ENCODE assay signal across 9 mouse cellular contexts in the genomic region with DNA sequence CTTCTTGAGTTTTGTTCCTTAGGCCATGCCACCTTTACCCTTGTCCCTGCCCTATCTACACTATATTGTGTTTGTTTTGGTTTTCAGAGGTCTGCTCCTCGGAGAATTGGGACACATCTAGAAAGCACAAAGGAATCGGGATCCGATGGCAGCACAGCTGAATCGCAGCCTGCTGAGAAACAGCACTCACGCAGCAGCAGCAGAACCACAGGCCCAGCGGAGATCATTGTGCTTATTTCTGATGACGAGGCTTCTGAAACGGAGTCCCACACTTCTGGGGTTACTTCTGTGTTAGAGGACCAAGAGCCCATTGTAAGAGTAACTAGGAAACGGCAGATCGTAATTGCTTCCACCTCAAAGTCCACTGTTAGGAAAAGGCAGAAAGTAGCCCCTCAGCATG. TPM values are rescaled to one million over a fixed set of nuclear protein-coding genes. Genes with fewer than 3 reads are reported as not detected.
DNase-seq lines count a peak whose midpoint lies in the region; ATAC-seq and TF ChIP-seq lines count a peak whose summit lies in the region.
"Had no signal": no experiment of that assay in that cellular context is flagged by ENCODE, and none has a peak within 500 bp of the region (broad histone marks: within the 10 kb centered on the region; RNA-seq: fewer than 3 reads in every experiment).

No protein-coding gene starts in this region.

- H3K9me3 ChIP-seq in CH12.LX (replicated peaks; ENCODE audit: low read length) = no peaks in the 10 kb centered on the region
- no peaks in the 10 kb centered on the region for H3K9me3 ChIP-seq in heart, embryonic 16.5 days (replicated peaks; ENCODE audit: control insufficient read depth, low read length)
- no peaks in the 10 kb centered on the region for H3K9me3 ChIP-seq in liver, postnatal 0 days (ENCODE audit: low read length)

- peak overlapping the region; percentile 95 for H3K4me2 ChIP-seq in CH12.LX (ENCODE audit: insufficient read depth, low read depth, poor library complexity, severe bottlenecking)
- H3K4me2 ChIP-seq in heart, embryonic 16.5 days (ENCODE audit: low read depth, low read length) = peak overlapping the region; percentile 87
- peak overlapping the region; percentile 93 for H3K4me2 ChIP-seq in liver, postnatal 0 days (ENCODE audit: low read depth, low read length)

- H3K4me1 ChIP-seq in CH12.LX (ENCODE audit: control insufficient read depth in 1 of 2, insufficient read depth in 2 of 2) = peaks cover 7 to 45% of the 10 kb centered on the region in 2 experiments
- H3K4me1 ChIP-seq in heart, embryonic 16.5 days (ENCODE audit: control insufficient read depth, insufficient read depth, low read length) = peaks cover 34% of the 10 kb centered on the region
- peaks cover 20% of the 10 kb centered on the region for H3K4me1 ChIP-seq in liver, postnatal 0 days (ENCODE audit: insufficient read depth)

- no peaks in the 10 kb centered on the region for H3K27me3 ChIP-seq in CH12.LX (replicated peaks)
- no peaks in the 10 kb centered on the region for H3K27me3 ChIP-seq in heart, embryonic 16.5 days (ENCODE audit: control insufficient read depth, insufficient read depth, low read length)
- H3K27me3 ChIP-seq in liver, postnatal 0 days (ENCODE audit: insufficient read depth, low read length) = no peaks in the 10 kb centered on the region

- H3K27ac ChIP-seq in gastrocnemius, adult 2 months = peak overlapping the region; percentile 96; the same call in 1 of the 2 replicates
- H3K27ac ChIP-seq in CH12.LX (ENCODE audit: insufficient read depth, low read depth) = no peak overlapping the region
- H3K27ac ChIP-seq in heart, embryonic 16.5 days (ENCODE audit: low read length) = no peak overlapping the region
- H3K27ac ChIP-seq in liver, postnatal 0 days (ENCODE audit: low read depth) = no peak overlapping the region

- dilution Hi-C loops in CH12.LX (cut with MboI; ENCODE audit: extremely low pct_ligation_motif_present, extremely low pct_unique_long_range_greater_than_20kb, low sequenced_read_pairs) = no loop called here

- H3K79me2 ChIP-seq in CH12.LX (replicated peaks; ENCODE audit: control insufficient read depth, extremely low read depth, insufficient read depth, poor library complexity, severe bottlenecking) = peaks cover 45% of the 10 kb centered on the region

- H3K9ac ChIP-seq in CH12.LX (ENCODE audit: insufficient read depth, low read depth) = peak overlapping the region; percentile 58
- peak overlapping the region; percentile 98; the same call in 1 of the 2 replicates for H3K9ac ChIP-seq in heart, embryonic 16.5 days (ENCODE audit: low read length)
- peak overlapping the region; percentile 98 for H3K9ac ChIP-seq in liver, postnatal 0 days (replicated peaks)

- no peak for TF ChIP-seq EP300 in CH12.LX (IDR thresholded peaks at IDR 0.05; ENCODE audit: low read length)
- TF ChIP-seq EP300 in liver, postnatal 0 days (IDR thresholded peaks at IDR 0.05; ENCODE audit: low read depth) = no peak

- TF ChIP-seq CTCF in gastrocnemius, adult 2 months (IDR thresholded peaks at IDR 0.05) = no peak
- no peak for TF ChIP-seq CTCF in CH12.LX (conservative IDR thresholded peaks at IDR 0.05 in 1 of 2, IDR thresholded peaks at IDR 0.05 in 1 of 2; ENCODE audit: low read depth in 2 of 2, low read length in 2 of 2)
- TF ChIP-seq CTCF in liver, postnatal 0 days (IDR thresholded peaks at IDR 0.05; ENCODE audit: low read depth) = no peak

- H3K36me3 ChIP-seq in CH12.LX (replicated peaks in 1 of 2; ENCODE audit: control insufficient read depth in 1 of 2, insufficient read depth in 1 of 2, low read length in 1 of 2) = peaks cover 36 to 51% of the 10 kb centered on the region in 2 experiments
- H3K36me3 ChIP-seq in heart, embryonic 16.5 days (ENCODE audit: control insufficient read depth, insufficient read depth) = peaks cover 45% of the 10 kb centered on the region
- peaks cover 41% of the 10 kb centered on the region for H3K36me3 ChIP-seq in liver, postnatal 0 days (replicated peaks; ENCODE audit: insufficient read depth, low read length)

- peak overlapping the region; percentile 99 for H3K4me3 ChIP-seq in gastrocnemius, adult 2 months
- H3K4me3 ChIP-seq in CH12.LX (replicated peaks in 1 of 3; ENCODE audit: low read depth in 2 of 3, low read length in 2 of 3, poor library complexity in 1 of 3) = peak overlapping the region; percentile 90 to 97 (median 92)
- H3K4me3 ChIP-seq in heart, embryonic 16.5 days (ENCODE audit: low read length) = peak overlapping the region; percentile 100
- peak overlapping the region; percentile 100 for H3K4me3 ChIP-seq in liver, postnatal 0 days (ENCODE audit: low read depth, low read length)

- WGBS in heart, embryonic 16.5 days = 76% methylated on average over 10 of the region's 10 CpGs
- WGBS in liver, postnatal 0 days (ENCODE audit: insufficient replicate concordance) = 76% methylated on average over 10 of the region's 10 CpGs

- intact Hi-C loops in gastrocnemius, adult 2 months (cut with DNase I) = no loop called here
- intact Hi-C loops in gastrocnemius, postnatal 14 days (cut with DNase I; ENCODE audit: low total_unique reads) = no loop called here

- TF ChIP-seq RAD21 in CH12.LX (IDR thresholded peaks at IDR 0.05; ENCODE audit: low read depth, low read length) = no peak

- no peak for DNase-seq in gastrocnemius, adult 2 months
- no peak for DNase-seq in gastrocnemius, postnatal 14 days
- DNase-seq in CH12.LX (ENCODE audit: extremely low read depth) = no peak
- DNase-seq in liver, postnatal 0 days = no peak
- DNase-seq in ovary, postnatal 10 days (ENCODE audit: low spot score) = no peak
- no peak for DNase-seq in frontal cortex, postnatal 25 days (ENCODE audit: low spot score in 2 of 2)
- no peak for DNase-seq in cerebellum, postnatal 14 days
- DNase-seq: kidney, postnatal 10 days had no signal

- in situ Hi-C loops in CH12.LX (cut with MboI; ENCODE audit: low pct_ligation_motif_present, low pct_unique_long_range_greater_than_20kb, low sequenced_read_pairs) = loop anchor here (25.0 kb wide), 1 partner anchor 637 kb away; the partner anchor contains the start of genes 1810037I17Rik and Gm10959

- ATAC-seq in heart, embryonic 16.5 days (replicated peaks; ENCODE audit: extremely low read depth, insufficient read depth, low FRiP score) = no peak
- no peak for ATAC-seq in liver, postnatal 0 days

- TF ChIP-seq POLR2A in CH12.LX (IDR thresholded peaks at IDR 0.05; ENCODE audit: low read depth, low read length) = no peak

TF ChIP-seq in CH12.LX, 34 proteins besides CTCF, POLR2A, EP300 and RAD21:
- TF ChIP-seq SMC3 (IDR thresholded peaks at IDR 0.05; ENCODE audit: low read depth, low read length) = no peak
- TF ChIP-seq SIN3A (IDR thresholded peaks at IDR 0.05; ENCODE audit: low read length) = no peak
- no peak for TF ChIP-seq RCOR1 (conservative IDR thresholded peaks at IDR 0.05; ENCODE audit: low read depth, low read length)
- TF ChIP-seq MAX (IDR thresholded peaks at IDR 0.05; ENCODE audit: low read length) = no peak
- no peak for TF ChIP-seq ZNF384 (IDR thresholded peaks at IDR 0.05; ENCODE audit: low read depth, low read length)
- no peak for TF ChIP-seq ETS1 (conservative IDR thresholded peaks at IDR 0.05; ENCODE audit: low read depth, low read length)
- no peak for TF ChIP-seq BHLHE40 (IDR thresholded peaks at IDR 0.05; ENCODE audit: low read depth, low read length)
- no peak for TF ChIP-seq NELFE (IDR thresholded peaks at IDR 0.05; ENCODE audit: low read depth, low read length)
- no peak for TF ChIP-seq USF1 (IDR thresholded peaks at IDR 0.05; ENCODE audit: low read depth, low read length)
- TF ChIP-seq TBP (conservative IDR thresholded peaks at IDR 0.05; ENCODE audit: low read depth, low read length) = no peak
- no peak for TF ChIP-seq JUND (conservative IDR thresholded peaks at IDR 0.05; ENCODE audit: low read depth, low read length)
- no peak for TF ChIP-seq ZKSCAN1 (IDR thresholded peaks at IDR 0.05; ENCODE audit: borderline replicate concordance, low read depth, low read length)
- no peak for TF ChIP-seq HCFC1 (IDR thresholded peaks at IDR 0.05; ENCODE audit: low read depth, low read length)
- no peak for TF ChIP-seq MAZ (IDR thresholded peaks at IDR 0.05; ENCODE audit: low read depth, low read length)
- no peak for TF ChIP-seq MEF2A (IDR thresholded peaks at IDR 0.05; ENCODE audit: borderline replicate concordance, low read depth, low read length)
- TF ChIP-seq MAFK (IDR thresholded peaks at IDR 0.05; ENCODE audit: insufficient replicate concordance, low read length) = no peak
- no peak for TF ChIP-seq MYC (IDR thresholded peaks at IDR 0.05; ENCODE audit: low read depth, low read length)
- no peak for TF ChIP-seq GABPA (IDR thresholded peaks at IDR 0.05; ENCODE audit: insufficient replicate concordance, low read depth, low read length)
- no peak for TF ChIP-seq CHD1 (IDR thresholded peaks at IDR 0.05; ENCODE audit: low read depth, low read length)
- no peak for TF ChIP-seq UBTF (IDR thresholded peaks at IDR 0.05; ENCODE audit: low read depth, low read length)

RNA-seq across cellular contexts. Expression of gene Dnttip2, which starts 0.9 kb away (rescaled TPM):
- total RNA-seq in gastrocnemius, adult 2 months (2021) = 10 to 100 TPM; 24.9 to 33.9 TPM
- 10 to 100 TPM; 18.4 to 19.7 TPM for total RNA-seq in gastrocnemius, postnatal 14 days (2021)
- total RNA-seq in CH12.LX (2012; rRNA removed) (41.9 and 62.3 TPM in 2 replicates), CH12.LX (2014; rRNA removed) (65.2 and 72.7 TPM in 2 replicates)
- 121 and 141 TPM in 2 replicates for polyA plus RNA-seq in CH12.LX (2012; ENCODE audit: insufficient read length, low read depth)
- 37.8 and 42.4 TPM in 2 replicates for polyA plus RNA-seq in heart, embryonic 16.5 days (2015; fragmentation: Nextera tagmentation; extraction: Ambion mirVana)
- 23.8 and 25.3 TPM in 2 replicates for polyA plus RNA-seq in liver, postnatal 0 days (2015; fragmentation: Nextera tagmentation; extraction: Ambion mirVana)

RNA-seq across cellular contexts. Expression of gene Bcar3, which starts 18.8 kb away (rescaled TPM):
- total RNA-seq in gastrocnemius, adult 2 months (2021) = 1 to 10 TPM; 4.9 to 5.2 TPM
- 1 to 10 TPM; 8.3 to 9.5 TPM for total RNA-seq in gastrocnemius, postnatal 14 days (2021)
- 47.4 and 56.9 TPM in 2 replicates for total RNA-seq in CH12.LX (2012; rRNA removed)
- 52.0 and 54.6 TPM in 2 replicates for total RNA-seq in CH12.LX (2014; rRNA removed)
- polyA plus RNA-seq in CH12.LX (2012; ENCODE audit: insufficient read length, low read depth) = 55.9 and 61.2 TPM in 2 replicates
- polyA plus RNA-seq in heart, embryonic 16.5 days (2015; fragmentation: Nextera tagmentation; extraction: Ambion mirVana) = 4.2 and 4.5 TPM in 2 replicates
- 11.2 and 12.6 TPM in 2 replicates for polyA plus RNA-seq in liver, postnatal 0 days (2015; fragmentation: Nextera tagmentation; extraction: Ambion mirVana)

RNA-seq across cellular contexts. Expression of gene Gclm, which starts 29.8 kb away (rescaled TPM):
- total RNA-seq in gastrocnemius, adult 2 months (2021) = 10 to 100 TPM; 34.3 to 48.7 TPM
- 10 to 100 TPM; 22.7 to 28.7 TPM for total RNA-seq in gastrocnemius, postnatal 14 days (2021)
- total RNA-seq in CH12.LX (2012; rRNA removed) (26.1 and 38.4 TPM in 2 replicates), CH12.LX (2014; rRNA removed) (195 and 214 TPM in 2 replicates)
- 85.4 and 108 TPM in 2 replicates for polyA plus RNA-seq in CH12.LX (2012; ENCODE audit: insufficient read length, low read depth)
- 52.5 and 59.9 TPM in 2 replicates for polyA plus RNA-seq in heart, embryonic 16.5 days (2015; fragmentation: Nextera tagmentation; extraction: Ambion mirVana)
- polyA plus RNA-seq in liver, postnatal 0 days (2015; fragmentation: Nextera tagmentation; extraction: Ambion mirVana) = 391 and 407 TPM in 2 replicates

Comparison
In these comparisons a context has a peak if more than half of its experiments do, and no peak if none do; other contexts are left out.
1. RNA of gene Bcar3, which starts 18.8 kb away (total RNA-seq): 47.4 to 56.9 TPM in CH12.LX; 8.3 to 9.5 TPM in gastrocnemius, postnatal 14 days and 4.9 to 5.2 TPM in gastrocnemius, adult 2 months; every median in the first group is over 4 times any median in the second.
2. Peak in every context shown above with its lines, with median percentiles within 50 percentile points of each other: H3K4me3 ChIP-seq, H3K4me2 ChIP-seq and H3K9ac ChIP-seq.